Mouse (Mus musculus) lung, postnatal 0 days (tissue): ENCODE measurements at regions not wholly inside any gene's neighbourhood (a gene's known extent, or its start where the extent isn't known, plus 50 kb on each side); places are given as distances from the start of the nearest gene placed in this dataset.

Experiments used
- ATAC-seq: fragments of 200-750 bp; cut with Nextera tagmentation; 2 replicates; pipeline ENCODE4 v1.8.0; 2017; ENCODE audit warnings: moderate library complexity
- DNase-seq: peaks from one replicate; pipeline ENCODE4 v3.0.0-alpha.2; 2016; ENCODE audit warnings: low spot score
- H3K27ac ChIP-seq: fragments of 300-500 bp; sonication (generic); 2 replicates; pipeline ENCODE4 v1.5.1; 2014; ENCODE audit warnings: antibody characterized with exemption, mild to moderate bottlenecking, low read length, mixed read lengths
- H3K27me3 ChIP-seq: fragments of 300-500 bp; sonication (generic); replicated peaks from 2 replicates; pipeline ENCODE4 v1.6.1; 2014; ENCODE audit warnings: low read length, mixed read lengths; ENCODE audit not compliant: insufficient read depth
- H3K36me3 ChIP-seq: fragments of 300-500 bp; sonication (generic); 2 replicates; pipeline ENCODE4 v1.6.1; 2014; ENCODE audit warnings: low read length, mixed read lengths; ENCODE audit not compliant: insufficient read depth
- H3K4me1 ChIP-seq: fragments of 300-500 bp; sonication (generic); 2 replicates; pipeline ENCODE4 v1.6.1; 2014; ENCODE audit warnings: antibody characterized with exemption, low read depth, low read length, mixed read lengths; ENCODE audit not compliant: insufficient read depth
- H3K4me2 ChIP-seq: fragments of 300-500 bp; sonication (generic); replicated peaks from 2 replicates; pipeline ENCODE4 v1.6.1; 2014; ENCODE audit warnings: low read depth, mild to moderate bottlenecking, low read length, moderate library complexity, mixed read lengths
- H3K4me3 ChIP-seq: fragments of 300-500 bp; sonication (generic); 2 replicates; pipeline ENCODE4 v1.5.1; 2014; ENCODE audit warnings: low read depth, low read length
- H3K9ac ChIP-seq: fragments of 300-500 bp; sonication (generic); replicated peaks from 2 replicates; pipeline ENCODE4 v1.6.1; 2014; ENCODE audit warnings: low read depth, mild to moderate bottlenecking
- H3K9me3 ChIP-seq: fragments of 300-500 bp; sonication (generic); 2 replicates; pipeline ENCODE4 v1.6.1; 2016; ENCODE audit warnings: low read length, mixed read lengths
- CTCF ChIP-seq: IDR thresholded peaks from 2 replicates; pipeline ENCODE4 v1.5.1; 2016; ENCODE audit warnings: antibody characterized with exemption, mild to moderate bottlenecking
- EP300 ChIP-seq: IDR thresholded peaks from 2 replicates; pipeline ENCODE4 v1.6.1; 2016; ENCODE audit warnings: antibody characterized with exemption, mild to moderate bottlenecking, control low read depth
- WGBS: fragments of 180-500 bp; shearing (Covaris S2); extraction: QIAGEN DNeasy Blood & Tissue Kit; methylation state at CpG from one replicate; pipeline ENCODE4 v1.1.7; 2014; 5-methylcytosine and 5-hydroxymethylcytosine counted together

DNA sequence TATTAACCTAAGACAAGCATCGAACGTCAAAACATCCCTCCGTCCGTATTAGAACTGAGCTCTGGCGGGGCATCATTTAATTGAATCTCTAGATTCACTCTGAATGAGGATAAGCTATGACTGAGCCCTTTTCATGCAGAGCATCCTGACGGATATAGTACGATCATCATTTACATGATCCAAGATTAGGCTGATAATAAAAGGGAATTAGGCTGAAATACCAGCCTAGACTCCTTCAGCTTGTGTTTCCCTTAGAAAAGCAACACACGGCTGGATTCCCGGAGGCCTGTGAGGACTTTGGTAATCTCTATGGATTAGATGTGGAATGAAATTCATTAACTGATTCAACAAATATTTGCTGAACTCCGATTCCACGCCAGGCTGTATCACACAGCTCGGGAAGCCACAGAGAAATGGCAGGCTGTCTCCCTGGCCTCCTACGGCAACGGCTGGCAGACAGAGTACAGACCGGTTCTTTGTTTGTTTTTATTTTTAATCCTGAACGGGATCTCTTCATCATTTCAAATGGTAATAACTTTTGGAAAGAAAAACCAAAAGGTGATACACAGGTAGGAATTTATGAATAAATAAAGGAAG is 62.3 kb upstream of the Rap1b start:
- H3K4me1 ChIP-seq, result no peaks in the 10 kb centered on the region
- H3K36me3 ChIP-seq, result no peaks in the 10 kb centered on the region
- no peak overlapping the region for H3K4me2 ChIP-seq
- TF ChIP-seq EP300, result no peak
- TF ChIP-seq CTCF, result no peak
- 65% methylated on average over 16 of the region's 16 CpGs for WGBS
- DNase-seq (no peak), ATAC-seq (no peak)
- H3K4me3 ChIP-seq, result no peak overlapping the region
- no peak overlapping the region for H3K27ac ChIP-seq
- no peaks in the 10 kb centered on the region for H3K27me3 ChIP-seq
- H3K9ac ChIP-seq, result no peak overlapping the region
- H3K9me3 ChIP-seq, result no peaks in the 10 kb centered on the region

DNA sequence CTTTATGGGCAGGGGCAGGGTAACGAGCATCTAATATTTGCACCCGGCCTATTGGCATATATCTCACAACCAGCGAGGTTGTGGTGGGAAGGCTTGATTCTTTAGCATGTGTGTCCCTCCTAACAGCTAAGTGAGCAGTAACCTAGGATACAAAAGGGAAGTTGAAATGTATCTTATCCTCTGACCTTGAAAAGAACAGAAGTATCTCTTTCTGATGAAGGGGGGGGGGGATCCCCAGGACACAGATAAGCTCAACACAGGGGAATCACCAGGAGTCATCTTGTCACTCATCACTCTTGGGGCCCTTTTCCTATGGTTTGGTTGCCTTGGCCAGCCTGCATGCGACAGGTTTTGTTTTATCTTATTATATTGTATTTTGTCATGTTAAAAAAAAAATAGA is 63.3 kb upstream of the Rap1b start:
- H3K9ac ChIP-seq, result no peak overlapping the region
- H3K4me1 ChIP-seq, result no peaks in the 10 kb centered on the region
- no peaks in the 10 kb centered on the region for H3K9me3 ChIP-seq
- DNase-seq (no peak), ATAC-seq (no peak)
- no peaks in the 10 kb centered on the region for H3K36me3 ChIP-seq
- no peaks in the 10 kb centered on the region for H3K27me3 ChIP-seq
- no peak overlapping the region for H3K4me3 ChIP-seq
- H3K4me2 ChIP-seq, result no peak overlapping the region
- WGBS, result 79% methylated on average over 4 of the region's 4 CpGs
- H3K27ac ChIP-seq, result no peak overlapping the region
- TF ChIP-seq CTCF (no peak), EP300 (no peak)

DNA sequence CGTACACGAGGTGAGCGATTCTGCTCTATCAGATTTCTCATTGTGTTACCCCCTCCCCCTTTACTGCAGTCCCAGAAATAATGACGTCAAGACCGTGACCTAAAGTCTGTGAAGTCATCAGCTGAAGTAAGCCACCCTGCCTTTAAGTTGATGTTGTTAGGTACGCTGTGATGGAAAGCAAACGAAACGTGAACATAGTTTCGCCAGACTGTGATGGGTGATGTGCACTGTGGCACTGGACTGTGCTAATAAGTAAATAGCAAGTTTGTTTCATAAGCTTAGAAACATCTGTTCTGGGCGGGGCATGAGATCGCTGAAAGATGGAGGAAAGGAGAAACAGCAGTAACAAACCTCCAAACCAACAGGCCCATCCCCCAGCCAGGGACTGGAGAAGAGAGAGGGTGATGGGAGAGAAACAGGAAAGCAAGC is 64.0 kb upstream of the Rap1b start:
- Histone ChIP-seq H3K9me3 (no peaks in the 10 kb centered on the region), H3K36me3 (no peaks in the 10 kb centered on the region), H3K4me2 (no peak overlapping the region), H3K9ac (no peak overlapping the region), H3K4me3 (no peak overlapping the region), H3K27ac (no peak overlapping the region), H3K4me1 (no peaks in the 10 kb centered on the region), H3K27me3 (no peaks in the 10 kb centered on the region)
- no peak for ATAC-seq
- 64% methylated on average over 11 of the region's 11 CpGs for WGBS
- TF ChIP-seq CTCF (no peak), EP300 (no peak)
- no peak for DNase-seq

DNA sequence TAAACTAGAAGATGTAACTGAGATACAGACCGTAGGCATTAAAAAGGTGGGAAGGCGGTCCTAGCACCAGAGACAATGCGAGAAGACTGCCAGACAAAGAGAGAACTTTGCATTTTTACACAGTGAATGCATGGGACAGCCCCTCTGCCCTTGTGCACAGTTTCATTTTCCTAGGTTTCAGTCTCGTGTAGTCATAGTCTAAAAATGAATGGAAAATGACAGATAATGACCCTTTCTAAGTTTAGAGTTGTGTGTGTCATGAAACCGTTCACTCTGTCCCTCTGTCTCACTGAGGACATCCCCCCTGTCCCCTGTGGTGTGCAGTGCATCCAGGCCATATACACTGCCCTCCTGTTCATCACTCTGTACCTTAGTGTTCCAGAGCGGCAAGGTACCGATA is 64.6 kb upstream of the Rap1b start:
- no peaks in the 10 kb centered on the region for H3K27me3 ChIP-seq
- H3K4me1 ChIP-seq, result no peaks in the 10 kb centered on the region
- H3K4me3 ChIP-seq, result no peak overlapping the region
- no peak overlapping the region for H3K9ac ChIP-seq
- H3K27ac ChIP-seq, result no peak overlapping the region
- TF ChIP-seq EP300 (no peak), CTCF (no peak)
- no peaks in the 10 kb centered on the region for H3K36me3 ChIP-seq
- 82% methylated on average over 7 of the region's 7 CpGs for WGBS
- H3K4me2 ChIP-seq, result no peak overlapping the region
- H3K9me3 ChIP-seq, result no peaks in the 10 kb centered on the region
- DNase-seq (no peak), ATAC-seq (no peak)

DNA sequence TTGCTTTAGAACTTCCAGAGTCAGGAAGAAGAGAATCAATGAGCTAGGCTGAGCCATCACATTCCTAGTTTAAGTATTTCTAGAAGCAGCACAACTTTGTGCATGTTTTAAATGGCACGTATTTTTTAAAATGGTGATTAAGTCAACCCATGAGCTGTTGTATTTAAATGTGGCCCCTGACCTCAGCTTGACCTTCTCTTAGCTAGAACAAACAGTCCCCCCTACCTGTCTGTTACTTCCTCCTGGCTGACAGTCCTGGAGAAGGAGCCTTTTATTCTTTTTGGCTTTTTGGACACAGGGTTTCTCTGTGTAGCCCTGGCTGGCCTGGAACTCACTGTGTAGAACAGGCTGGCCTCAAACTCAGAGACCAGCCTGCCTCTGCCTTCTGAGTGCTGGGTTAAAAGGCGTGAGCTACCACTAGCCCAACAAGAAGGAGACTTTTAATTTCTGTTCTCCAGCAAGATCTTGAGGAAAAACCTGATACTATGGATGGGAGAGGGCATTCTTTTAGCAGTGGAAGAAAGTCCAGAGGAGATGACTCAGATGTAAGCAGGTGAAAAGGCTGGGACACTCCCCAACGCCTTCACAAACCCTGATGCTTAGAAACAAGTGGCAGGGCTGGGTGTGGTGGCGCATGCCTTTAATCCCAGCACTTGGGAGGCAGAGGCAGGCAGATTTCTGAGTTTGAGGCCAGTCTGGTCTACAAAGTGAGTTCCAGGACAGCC is 69.3 kb upstream of the Rap1b start:
- DNase-seq (no peak), ATAC-seq (no peak)
- Histone ChIP-seq H3K9me3 (no peaks in the 10 kb centered on the region), H3K27me3 (no peaks in the 10 kb centered on the region), H3K27ac (no peak overlapping the region), H3K4me3 (no peak overlapping the region), H3K9ac (no peak overlapping the region), H3K36me3 (no peaks in the 10 kb centered on the region), H3K4me2 (no peak overlapping the region), H3K4me1 (no peaks in the 10 kb centered on the region)
- TF ChIP-seq EP300 (no peak), CTCF (no peak)
- 84% methylated on average over 4 of the region's 4 CpGs for WGBS

DNA sequence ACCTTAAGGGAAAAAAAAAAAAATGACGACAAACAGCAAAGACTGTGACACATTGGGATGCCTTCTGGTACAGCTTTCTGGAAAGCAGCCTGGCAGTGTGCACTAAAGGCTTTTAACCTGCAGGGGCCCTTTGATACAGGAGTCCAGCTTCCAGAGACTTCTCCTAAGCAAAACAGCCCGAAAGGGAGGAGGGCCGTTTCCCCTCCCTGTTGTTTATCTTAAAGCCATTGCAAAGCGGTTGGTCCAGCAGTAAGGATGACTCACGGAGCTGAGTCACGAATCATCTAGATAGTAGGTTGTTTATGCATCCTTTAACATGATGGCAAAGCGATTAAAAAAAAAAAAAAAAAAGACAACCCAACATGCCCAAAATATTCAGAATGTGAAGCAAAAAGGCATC is 70.4 kb upstream of the Rap1b start:
- peak; percentile 60 for DNase-seq
- no peaks in the 10 kb centered on the region for H3K9me3 ChIP-seq
- no peak overlapping the region for H3K9ac ChIP-seq
- H3K27ac ChIP-seq, result no peak overlapping the region
- ATAC-seq, result peak; percentile 73
- H3K4me2 ChIP-seq, result no peak overlapping the region
- 28% methylated on average over 7 of the region's 7 CpGs for WGBS
- H3K4me3 ChIP-seq, result no peak overlapping the region
- no peaks in the 10 kb centered on the region for H3K27me3 ChIP-seq
- peak; percentile 47 for TF ChIP-seq CTCF
- peak; percentile 30; the same call in 1 of the 2 replicates for TF ChIP-seq EP300
- no peaks in the 10 kb centered on the region for H3K36me3 ChIP-seq
- H3K4me1 ChIP-seq, result no peaks in the 10 kb centered on the region
